Mouse (Mus musculus) lung, postnatal 0 days (tissue): Measurements from ENCODE around the gene Slc12a9.

Source experiments
- CTCF ChIP-seq: IDR thresholded peaks from 2 replicates; pipeline ENCODE4 v1.5.1; 2016; ENCODE audit warnings: antibody characterized with exemption, mild to moderate bottlenecking
- EP300 ChIP-seq: IDR thresholded peaks from 2 replicates; pipeline ENCODE4 v1.6.1; 2016; ENCODE audit warnings: antibody characterized with exemption, mild to moderate bottlenecking, control low read depth

DNA sequence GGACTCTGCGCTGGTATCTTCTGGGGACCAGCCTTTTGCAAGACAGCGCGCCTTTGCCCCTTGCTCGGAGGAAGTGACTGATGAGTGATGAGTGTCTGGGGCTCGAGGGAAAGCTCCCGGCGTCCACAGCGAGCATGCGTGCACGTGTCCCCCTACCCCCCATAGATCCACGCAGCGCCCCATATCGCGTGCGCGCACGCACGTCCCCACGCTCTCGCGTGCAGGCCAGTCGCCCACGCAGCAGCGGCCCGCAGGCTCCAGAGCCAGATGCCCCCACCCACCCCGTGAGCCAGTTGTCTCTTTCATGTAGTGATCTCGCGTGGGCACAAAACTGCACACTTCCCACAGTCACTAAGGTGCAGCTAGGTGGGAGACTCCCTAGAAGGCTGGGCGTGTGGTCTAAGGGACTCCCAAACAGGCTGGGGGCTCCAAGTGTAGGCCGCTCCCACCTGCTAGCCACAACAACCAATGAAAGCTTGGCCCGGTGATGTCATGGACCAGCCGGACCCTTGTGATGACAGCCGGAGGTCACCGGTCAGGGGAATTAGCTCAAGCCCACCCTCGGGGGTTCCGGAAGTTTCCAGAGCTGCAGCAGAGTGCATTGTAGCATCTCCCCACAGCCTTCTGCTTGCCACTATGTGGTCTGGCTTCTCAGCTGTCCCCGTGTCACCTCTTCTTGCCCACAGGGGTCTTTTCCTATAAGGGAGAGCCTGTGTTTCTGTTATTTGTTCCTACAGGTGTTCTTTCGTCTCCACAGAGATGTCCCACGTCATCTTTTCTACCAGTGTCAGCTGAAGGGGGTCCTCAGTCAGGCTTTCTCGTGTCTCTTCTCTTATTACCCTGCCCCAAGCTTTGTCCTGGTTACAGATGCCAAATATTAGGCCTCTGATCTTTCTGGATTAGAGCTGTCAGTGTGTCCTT is 46.1 kb downstream of the Slc12a9 start, which contains the start of gene Ache:
- TF ChIP-seq EP300 (no peak), CTCF (0 out of 2 replicates have a peak, but pooled peaks have one; percentile 9)
